Mouse (Mus musculus) neural tube, embryonic 11.5 days (tissue): ENCODE results near the gene Zbtb37. TPM values are rescaled to one million over a fixed set of nuclear protein-coding genes. Genes with fewer than 3 reads are reported as not detected.

Source experiments
- ATAC-seq: fragments of 200-750 bp; cut with Nextera tagmentation; 2 replicates; pipeline ENCODE4 v1.8.0; 2017; ENCODE audit warnings: moderate number of reproducible peaks, mild to moderate bottlenecking, moderate TSS enrichment, moderate library complexity; ENCODE audit not compliant: insufficient read depth, low FRiP score, low TSS enrichment
- DNase-seq: peaks from one replicate; pipeline ENCODE4 v3.0.0-alpha.2; 2015; ENCODE audit warnings: low spot score
- H3K27ac ChIP-seq: fragments of 300-500 bp; sonication (generic); 2 replicates; pipeline ENCODE4 v1.5.1; 2014; ENCODE audit warnings: low read depth, mild to moderate bottlenecking, low read length
- H3K27me3 ChIP-seq: fragments of 300-500 bp; sonication (generic); 2 replicates; pipeline ENCODE4 v1.6.1; 2014; ENCODE audit warnings: mild to moderate bottlenecking, low read length, mixed read lengths; ENCODE audit not compliant: control insufficient read depth, insufficient read depth
- H3K36me3 ChIP-seq: fragments of 300-500 bp; sonication (generic); 2 replicates; pipeline ENCODE4 v1.6.1; 2014; ENCODE audit warnings: mild to moderate bottlenecking, low read length, moderate library complexity, mixed read lengths; ENCODE audit not compliant: control insufficient read depth, insufficient read depth
- H3K4me1 ChIP-seq: fragments of 300-500 bp; sonication (generic); 2 replicates; pipeline ENCODE4 v1.6.1; 2014; ENCODE audit warnings: low read length, mixed read lengths; ENCODE audit not compliant: control insufficient read depth, insufficient read depth
- H3K4me2 ChIP-seq: fragments of 300-500 bp; sonication (generic); 2 replicates; pipeline ENCODE4 v1.6.1; 2014; ENCODE audit warnings: low read depth, mild to moderate bottlenecking, moderate library complexity
- H3K4me3 ChIP-seq: fragments of 300-500 bp; sonication (generic); 2 replicates; pipeline ENCODE4 v1.5.1; 2014; ENCODE audit warnings: low read depth, low read length
- H3K9ac ChIP-seq: fragments of 300-500 bp; sonication (generic); 2 replicates; pipeline ENCODE4 v1.6.1; 2014; ENCODE audit warnings: mild to moderate bottlenecking, low read length
- H3K9me3 ChIP-seq: fragments of 300-500 bp; sonication (generic); 2 replicates; pipeline ENCODE4 v1.6.1; 2016; ENCODE audit warnings: low read length; ENCODE audit not compliant: control insufficient read depth
- WGBS: fragments of 180-500 bp; shearing (Covaris S2); extraction: QIAGEN DNeasy Blood & Tissue Kit; methylation state at CpG from one replicate; pipeline ENCODE4 v1.1.7; 2014; 5-methylcytosine and 5-hydroxymethylcytosine counted together
- polyA plus RNA-seq: library from polyadenylated mRNA; unstranded; fragments of >200 nt; fragmentation: Nextera tagmentation; extraction: Ambion mirVana; gene quantifications from 2 replicates; pipeline ENCODE4 v1.2.1, GENCODE M21; 2014

Gene Zbtb37
- 9.4 and 12.4 TPM in 2 replicates for polyA plus RNA-seq

GRCm38 (mm10) chr1:161034435-161035280, at the start of gene Zbtb37:
Gene Zbtb37, minus strand, starts transcription at chr1:161034849.
- peak within 1 kb of the TSS; percentile 76 for H3K4me3 ChIP-seq
- H3K9me3 ChIP-seq = no peaks in the 10 kb centered on the region
- H3K27me3 ChIP-seq = no peaks in the 10 kb centered on the region
- peaks cover 6% of the 10 kb centered on the region for H3K36me3 ChIP-seq
- peak within 1 kb of the TSS; percentile 91 for H3K9ac ChIP-seq
- DNase-seq = peak; percentile 100
- under 1% methylated on average over 58 of the region's 76 CpGs for WGBS
- H3K27ac ChIP-seq = peak within 1 kb of the TSS; percentile 78
- H3K4me2 ChIP-seq = peak within 1 kb of the TSS; percentile 68
- H3K4me1 ChIP-seq = peaks cover 7% of the 10 kb centered on the region
- peak; percentile 93 for ATAC-seq

GRCm38 (mm10) chr1:161077243-161077642, 42.6 kb upstream of the Zbtb37 start:
- Histone ChIP-seq H3K36me3 (no peaks in the 10 kb centered on the region), H3K9me3 (no peaks in the 10 kb centered on the region)
- WGBS = 94% methylated on average over 3 of the region's 3 CpGs

GRCm38 (mm10) chr1:161076238-161076637, 41.6 kb upstream of the Zbtb37 start:
- DNase-seq (no peak), ATAC-seq (no peak)
- Histone ChIP-seq H3K4me1 (peaks cover 16% of the 10 kb centered on the region), H3K27me3 (no peaks in the 10 kb centered on the region), H3K9ac (no peak overlapping the region), H3K36me3 (no peaks in the 10 kb centered on the region), H3K4me3 (no peak overlapping the region), H3K27ac (no peak overlapping the region), H3K9me3 (no peaks in the 10 kb centered on the region), H3K4me2 (no peak overlapping the region)
- 85% methylated on average over 6 of the region's 6 CpGs for WGBS

More at GRCm38 (mm10) chr1:161077243-161077642, 42.6 kb upstream of the Zbtb37 start:
- ATAC-seq (no peak), DNase-seq (no peak)
- Histone ChIP-seq H3K4me3 (no peak overlapping the region), H3K4me2 (no peak overlapping the region), H3K4me1 (peaks cover 9% of the 10 kb centered on the region), H3K27me3 (no peaks in the 10 kb centered on the region), H3K9ac (no peak overlapping the region), H3K27ac (no peak overlapping the region)

DNA sequence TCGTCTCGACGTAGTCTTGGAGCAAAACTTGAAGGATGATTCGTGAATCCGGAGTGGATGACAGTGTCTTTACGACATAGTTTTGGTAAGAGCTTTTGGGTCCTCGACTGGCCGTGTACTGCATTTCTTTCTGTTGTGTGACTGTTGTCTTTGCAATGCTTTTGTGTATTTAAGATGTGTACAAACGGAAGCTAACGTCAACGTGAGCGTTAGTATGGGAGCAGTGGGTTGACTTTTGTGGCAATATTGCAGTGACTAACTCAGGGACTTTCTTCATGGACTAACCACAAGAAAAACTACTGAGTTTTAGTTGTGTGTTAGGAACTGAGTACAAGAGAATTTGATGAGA, 36.6 kb upstream of the Zbtb37 start:
- WGBS = under 1% methylated on average over 12 of the region's 12 CpGs

GRCm38 (mm10) chr1:161070352-161071271, 36.0 kb upstream of the Zbtb37 start, which contains the start of the genes Dars2 and Cenpl:
Gene Dars2, minus strand, starts transcription at chr1:161070658.
Gene Cenpl, plus strand, starts transcription at chr1:161070713.
- WGBS = under 1% methylated on average over 57 of the region's 57 CpGs
- Histone ChIP-seq H3K4me1 (peaks cover 16% of the 10 kb centered on the region), H3K9me3 (no peaks in the 10 kb centered on the region), H3K27ac (no peak within 1 kb of the TSS), H3K27me3 (no peaks in the 10 kb centered on the region), H3K4me2 (peak within 1 kb of the TSS; percentile 80), H3K36me3 (no peaks in the 10 kb centered on the region; the same call in 1 of the 2 replicates), H3K4me3 (peak within 1 kb of the TSS; percentile 76), H3K9ac (peak within 1 kb of the TSS; percentile 72)
- peak; percentile 97 for ATAC-seq
- DNase-seq = peak; percentile 95

More for the DNA sequence above, 36.6 kb upstream of the Zbtb37 start:
- peak overlapping the region; percentile 70 for H3K9ac ChIP-seq
- DNase-seq = no peak
- H3K9me3 ChIP-seq = no peaks in the 10 kb centered on the region
- no peaks in the 10 kb centered on the region for H3K27me3 ChIP-seq
- peaks cover 16% of the 10 kb centered on the region for H3K4me1 ChIP-seq
- H3K36me3 ChIP-seq = no peaks in the 10 kb centered on the region; the same call in 1 of the 2 replicates
- peak overlapping the region; percentile 65 for H3K4me2 ChIP-seq
- ATAC-seq = no peak
- peak overlapping the region; percentile 76 for H3K4me3 ChIP-seq
- H3K27ac ChIP-seq = no peak overlapping the region

DNA sequence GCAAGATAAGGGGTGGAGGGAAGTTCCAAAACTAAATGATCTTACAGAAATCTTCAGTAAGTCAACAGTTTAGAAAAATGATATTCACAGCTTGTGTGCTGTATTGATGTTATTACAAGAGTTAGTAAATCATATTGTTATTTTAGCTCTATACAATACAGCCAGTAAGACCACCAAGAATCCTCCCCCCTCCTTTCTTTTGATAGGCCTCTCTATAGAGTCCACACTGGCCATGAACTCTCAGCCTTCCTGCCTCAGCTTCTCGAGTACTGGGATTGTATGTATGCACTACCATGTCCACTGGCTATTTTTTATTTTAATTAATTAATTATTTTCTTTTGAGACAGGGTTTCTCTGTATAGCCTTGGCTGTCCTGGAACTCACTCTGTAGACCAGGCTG, 28.7 kb upstream of the Zbtb37 start:
- peaks cover 6% of the 10 kb centered on the region for H3K36me3 ChIP-seq
- no peak for ATAC-seq

DNA sequence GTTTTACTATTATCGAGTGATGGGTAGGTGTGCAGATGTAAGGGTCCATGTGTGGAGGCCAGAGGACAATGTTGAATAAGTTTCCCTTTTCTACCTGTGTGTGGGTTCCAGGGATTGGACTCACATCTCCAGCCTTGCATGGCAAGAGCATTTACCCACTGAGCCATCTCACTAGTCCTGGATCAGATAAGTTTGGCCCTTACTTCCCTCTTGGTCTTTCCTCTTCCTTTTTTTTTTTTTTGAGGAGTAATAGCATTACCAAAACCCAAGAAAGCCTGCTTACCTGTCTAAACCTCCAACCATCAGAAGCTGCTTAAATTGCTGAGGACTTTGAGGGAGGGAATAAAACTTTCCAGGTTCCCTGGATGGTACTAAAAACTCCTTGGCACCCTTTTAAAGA, 22.5 kb upstream of the Zbtb37 start:
- no peak for DNase-seq

More for the DNA sequence above, 28.7 kb upstream of the Zbtb37 start:
- Histone ChIP-seq H3K27ac (no peak overlapping the region), H3K4me2 (no peak overlapping the region), H3K9ac (no peak overlapping the region), H3K4me1 (no peaks in the 10 kb centered on the region), H3K9me3 (no peaks in the 10 kb centered on the region), H3K4me3 (no peak overlapping the region), H3K27me3 (no peaks in the 10 kb centered on the region)
- DNase-seq = no peak
- 88% methylated on average over 1 of the region's 1 CpGs for WGBS

GRCm38 (mm10) chr1:161046972-161047371, 12.3 kb upstream of the Zbtb37 start:
- no peak for ATAC-seq
- Histone ChIP-seq H3K27me3 (no peaks in the 10 kb centered on the region), H3K9me3 (no peaks in the 10 kb centered on the region), H3K9ac (no peak overlapping the region), H3K4me2 (no peak overlapping the region), H3K36me3 (peaks cover 3% of the 10 kb centered on the region; the same call in 1 of the 2 replicates), H3K4me3 (no peak overlapping the region), H3K4me1 (no peaks in the 10 kb centered on the region), H3K27ac (no peak overlapping the region)
- WGBS = 91% methylated on average over 3 of the region's 3 CpGs
- no peak for DNase-seq

More for the DNA sequence above, 22.5 kb upstream of the Zbtb37 start:
- H3K36me3 ChIP-seq = peaks cover 6% of the 10 kb centered on the region
- no peaks in the 10 kb centered on the region for H3K4me1 ChIP-seq
- H3K9me3 ChIP-seq = no peaks in the 10 kb centered on the region
- H3K27ac ChIP-seq = no peak overlapping the region
- no peak overlapping the region for H3K9ac ChIP-seq
- no peak overlapping the region for H3K4me3 ChIP-seq
- no peak for ATAC-seq
- no peaks in the 10 kb centered on the region for H3K27me3 ChIP-seq
- 94% methylated on average over 1 of the region's 1 CpGs for WGBS
- no peak overlapping the region for H3K4me2 ChIP-seq
